Mouse (Mus musculus) layer of hippocampus, adult 9-11 months (tissue): ENCODE data around the gene Hnrnpa0.

Source experiments
- DNase-seq: peaks from one replicate; pipeline ENCODE4 v3.0.0; 2022

The Hnrnpa0 gene

GRCm38 (mm10) chr13:58126862-58127765 lies 1.2 kb downstream of the Hnrnpa0 start:
- no peak for DNase-seq

DNA sequence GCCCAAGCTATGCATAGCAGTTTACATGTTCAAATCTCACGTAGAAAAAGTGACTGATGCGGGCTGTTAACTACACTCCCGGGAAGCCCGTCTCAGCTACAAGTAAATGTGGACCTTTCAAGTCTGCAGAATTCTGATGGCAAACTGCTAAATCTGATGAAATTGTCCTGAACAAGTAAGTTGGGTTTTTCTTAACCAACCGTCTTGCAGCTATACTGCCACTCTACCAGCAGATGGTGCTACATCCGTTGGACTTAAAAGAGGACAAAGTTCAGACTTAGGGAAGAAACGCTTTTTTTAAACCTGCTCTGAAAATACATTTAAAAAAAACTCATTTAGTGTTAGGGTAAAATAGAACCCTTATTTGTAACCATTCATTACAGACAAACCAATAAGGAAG lies 2.2 kb downstream of the Hnrnpa0 start:
- DNase-seq, result no peak

DNA sequence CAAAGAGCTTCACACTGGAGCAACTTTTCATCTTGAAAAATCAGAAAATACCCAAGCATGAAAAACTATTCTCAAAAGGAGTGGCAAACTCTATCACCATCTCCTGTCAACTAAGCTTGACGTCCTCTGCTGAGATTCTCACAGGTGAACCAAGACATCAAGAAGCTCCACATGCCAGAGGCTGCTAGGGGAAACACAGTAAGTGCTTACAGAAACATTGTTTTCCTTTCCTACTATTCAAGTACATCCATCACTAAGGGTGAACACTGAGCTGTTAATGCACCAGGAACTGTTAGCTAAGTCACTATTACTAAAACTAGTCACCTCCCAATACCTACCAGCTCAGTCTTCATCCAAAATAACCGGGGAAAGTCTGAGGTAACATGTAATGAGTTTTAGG lies 3.4 kb downstream of the Hnrnpa0 start:
- no peak for DNase-seq

- DNase-seq, result no peak
Observed at GRCm38 (mm10) chr13:58124278-58124677, 4.1 kb downstream of the Hnrnpa0 start.

DNA sequence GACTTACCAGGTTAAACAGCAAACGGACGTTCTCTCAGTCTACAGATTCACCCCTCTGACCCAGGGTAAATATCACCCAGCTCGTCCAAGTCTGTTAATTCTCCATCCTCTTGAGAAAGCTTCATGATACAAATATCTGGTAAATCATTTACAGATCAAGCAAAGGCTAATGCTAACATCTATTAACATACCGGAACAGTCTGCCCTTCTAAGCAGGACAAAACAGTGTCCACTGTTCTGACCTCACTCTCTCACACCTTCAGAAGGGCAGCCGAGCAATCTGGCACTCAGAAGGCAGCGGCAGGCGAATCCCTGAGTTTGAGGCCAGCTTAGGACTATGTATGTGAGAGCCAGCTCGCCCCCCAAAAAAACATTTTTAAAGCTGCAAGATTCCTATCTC lies 5.0 kb downstream of the Hnrnpa0 start:
- no peak for DNase-seq

DNA sequence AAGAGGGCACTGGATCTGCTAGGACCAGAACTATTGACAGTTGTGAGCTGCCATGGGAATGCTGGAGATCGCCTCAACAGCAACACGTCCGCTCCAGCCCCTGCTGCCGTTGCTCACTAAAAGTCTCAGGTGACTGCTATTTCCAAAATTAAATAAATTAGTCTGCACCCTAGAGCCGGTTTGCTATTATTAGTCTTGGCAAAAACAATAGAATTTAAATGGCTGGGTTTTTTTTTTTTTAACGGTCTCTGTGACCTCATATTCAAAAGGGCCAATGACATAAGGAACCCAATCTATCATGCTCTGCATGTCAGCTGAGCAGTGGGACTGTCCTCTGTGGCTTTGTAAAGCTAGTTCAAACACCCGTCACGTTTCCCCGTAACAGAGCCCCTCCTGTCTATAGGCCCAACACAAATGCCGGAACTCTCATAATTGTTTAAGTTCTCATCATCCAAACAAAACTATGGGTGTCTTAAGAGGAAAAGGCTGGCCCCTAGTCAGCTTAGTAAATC lies 5.5 kb downstream of the Hnrnpa0 start:
- DNase-seq, result no peak

DNA sequence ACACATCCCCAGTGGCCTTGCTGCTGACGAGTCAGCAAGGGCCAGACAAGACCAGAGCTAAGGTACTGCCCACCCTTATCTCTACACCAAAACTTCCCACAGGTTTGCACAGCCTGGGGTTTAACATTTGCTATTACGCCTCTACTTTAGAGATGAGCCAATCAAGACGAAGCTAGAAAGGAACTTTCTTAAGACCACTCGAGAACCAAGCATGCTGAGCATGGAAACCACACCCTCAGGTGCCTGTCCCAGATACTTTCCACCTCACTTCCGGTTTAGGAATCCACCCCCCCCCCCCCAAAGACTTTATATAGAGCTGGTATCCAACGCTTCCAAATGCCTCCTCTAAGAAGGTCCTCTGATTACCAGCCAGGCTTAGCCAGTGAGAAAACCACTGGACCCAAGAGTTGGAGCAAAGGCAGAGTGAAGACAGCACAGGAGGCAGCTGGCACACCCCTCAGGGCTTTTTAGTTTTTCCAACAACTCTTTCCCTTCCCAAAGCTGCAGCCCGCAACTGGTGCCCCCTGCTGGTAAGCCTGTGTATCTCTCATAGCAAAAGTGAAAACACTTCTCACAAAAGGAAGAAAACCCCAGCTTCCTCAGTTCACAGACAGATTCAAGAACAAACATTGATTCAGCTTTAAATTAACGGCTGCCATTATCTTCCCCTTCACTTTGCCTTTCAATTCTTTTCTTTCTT lies 10.9 kb downstream of the Hnrnpa0 start:
- no peak for DNase-seq

- DNase-seq, result no peak
Observed at GRCm38 (mm10) chr13:58116801-58117200, 11.6 kb downstream of the Hnrnpa0 start.

DNA sequence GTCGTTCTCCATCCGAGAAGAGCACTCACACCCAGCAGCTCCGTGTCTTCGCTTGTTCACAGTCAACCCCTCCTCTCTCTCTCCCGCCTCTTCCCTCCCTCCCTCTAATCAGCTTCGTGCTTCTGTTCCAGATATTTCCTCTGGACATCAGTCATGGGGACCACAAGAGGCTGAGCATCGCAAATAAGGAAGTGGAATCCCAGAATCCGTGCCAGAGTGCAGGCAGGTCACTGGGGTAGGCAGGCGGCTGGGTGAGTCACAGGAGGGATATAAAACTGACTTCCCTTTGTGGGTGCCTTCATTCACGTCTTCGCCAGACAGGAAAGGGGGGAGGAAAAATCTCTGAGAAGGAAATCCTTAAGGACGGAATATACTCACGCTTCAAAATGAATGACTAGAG lies 13.1 kb downstream of the Hnrnpa0 start:
- no peak for DNase-seq

- DNase-seq, result peak; percentile 83
Observed at GRCm38 (mm10) chr13:58113061-58113900, 15.1 kb downstream of the Hnrnpa0 start, which contains the start of gene Klhl3. Gene Klhl3 (minus strand): TSS chr13:58113592.

DNA sequence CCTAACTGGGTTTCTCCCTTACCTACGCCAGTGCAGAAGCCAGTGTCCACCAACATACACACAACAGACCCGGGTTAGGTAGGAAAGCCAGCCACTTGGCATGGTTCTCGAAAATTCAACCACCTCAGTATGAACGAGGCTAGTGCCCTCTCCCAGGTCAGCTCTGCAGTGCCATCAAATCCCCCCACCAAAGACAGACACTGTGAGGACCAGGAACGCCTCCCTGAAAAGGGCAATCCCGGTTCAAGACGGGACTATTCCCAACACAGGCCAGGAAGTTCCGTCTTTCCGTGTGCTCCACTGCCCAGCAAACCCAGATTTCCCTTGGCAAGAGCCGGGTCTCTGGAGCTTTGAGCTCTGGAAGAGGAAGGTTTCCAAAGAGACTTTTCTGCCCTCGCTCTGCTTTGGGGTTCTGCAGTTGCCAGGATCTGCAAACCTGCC lies 15.7 kb downstream of the Hnrnpa0 start:
- DNase-seq, result no peak

DNA sequence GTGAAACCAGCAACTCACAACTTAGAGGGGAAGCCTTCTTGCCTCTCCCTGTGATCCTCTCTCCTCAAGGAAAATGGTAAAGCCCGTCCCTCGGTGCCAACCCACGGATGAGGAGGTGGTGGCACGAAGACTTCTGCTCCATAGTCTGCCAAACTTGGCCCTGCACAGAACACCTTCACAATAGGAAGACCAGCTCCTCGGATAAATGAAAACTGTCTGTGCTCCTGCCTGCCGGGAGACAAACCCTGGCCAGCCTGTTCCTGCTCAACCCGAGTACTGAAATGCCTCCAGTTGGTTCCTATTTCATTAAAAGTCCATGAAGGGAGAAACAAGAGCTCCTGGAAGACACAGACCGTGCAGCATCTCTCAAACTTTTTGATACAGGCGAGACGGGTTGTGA lies 16.2 kb downstream of the Hnrnpa0 start:
- DNase-seq, result peak; percentile 21

DNA sequence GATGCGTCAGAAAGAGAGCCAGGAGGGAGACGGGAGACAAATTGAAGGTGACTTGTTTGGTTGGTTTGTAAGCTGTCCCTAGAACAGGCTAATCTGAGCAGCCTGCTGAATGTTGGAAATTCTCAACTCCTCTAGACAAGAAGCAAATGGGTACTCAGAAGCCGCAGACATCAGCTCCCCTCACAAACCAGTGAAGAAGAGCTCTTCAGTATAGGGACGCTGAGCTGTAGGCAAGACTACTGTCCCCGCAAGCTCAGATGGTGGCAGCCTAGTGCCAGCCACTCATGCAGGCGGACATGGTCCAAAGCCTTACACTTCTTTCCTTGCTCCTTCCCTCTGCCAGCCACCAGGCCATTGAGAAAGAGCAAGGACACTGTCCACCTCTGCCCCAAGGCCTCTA lies 17.1 kb downstream of the Hnrnpa0 start:
- no peak for DNase-seq

GRCm38 (mm10) chr13:58090643-58091042 lies 37.7 kb downstream of the Hnrnpa0 start:
- peak; percentile 85 for DNase-seq

- DNase-seq, result no peak
Observed at GRCm38 (mm10) chr13:58084396-58084795, 44.0 kb downstream of the Hnrnpa0 start.

GRCm38 (mm10) chr13:58083521-58083920 lies 44.8 kb downstream of the Hnrnpa0 start:
- DNase-seq, result no peak

DNA sequence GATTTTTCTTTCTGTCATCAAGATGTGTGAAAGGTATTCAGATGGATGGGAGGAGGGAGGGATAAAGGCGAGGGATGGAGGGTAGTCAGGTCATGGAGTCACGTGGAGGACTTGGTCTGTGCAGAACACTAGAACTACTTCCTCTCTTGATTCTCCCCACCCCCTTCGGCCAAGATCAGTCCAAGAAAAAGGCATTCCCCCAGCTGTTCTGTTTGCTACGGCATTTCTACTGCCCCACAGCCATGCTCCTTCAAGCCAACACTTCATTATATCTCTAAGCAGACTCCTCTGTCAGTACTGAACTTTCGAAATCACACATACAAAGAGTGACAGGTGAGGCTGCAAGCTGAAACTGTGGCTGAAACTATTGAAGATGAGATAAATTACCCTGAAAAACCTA lies 45.3 kb downstream of the Hnrnpa0 start:
- DNase-seq, result no peak

DNA sequence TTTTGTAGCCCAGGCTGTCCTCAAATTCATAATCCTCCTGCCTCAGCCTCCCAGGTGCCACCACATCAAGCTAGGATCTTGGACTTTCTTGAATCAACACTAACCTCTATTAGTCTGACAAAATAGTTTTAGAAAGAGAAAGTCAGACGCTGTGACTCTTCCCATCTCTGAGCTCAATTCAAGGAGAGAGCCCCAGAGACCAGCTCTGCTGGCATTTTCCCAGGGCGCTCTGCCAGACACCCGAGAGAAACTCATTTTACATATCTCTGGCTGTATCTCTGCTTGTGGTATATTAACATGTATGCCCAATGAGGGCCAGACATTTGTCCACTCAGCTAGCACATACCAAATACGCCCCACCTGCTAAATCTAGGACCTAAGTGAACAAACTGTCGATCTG lies 50.0 kb downstream of the Hnrnpa0 start:
- DNase-seq, result no peak
